8 mouse cellular contexts compared by ENCODE assay signal in the genomic region with DNA sequence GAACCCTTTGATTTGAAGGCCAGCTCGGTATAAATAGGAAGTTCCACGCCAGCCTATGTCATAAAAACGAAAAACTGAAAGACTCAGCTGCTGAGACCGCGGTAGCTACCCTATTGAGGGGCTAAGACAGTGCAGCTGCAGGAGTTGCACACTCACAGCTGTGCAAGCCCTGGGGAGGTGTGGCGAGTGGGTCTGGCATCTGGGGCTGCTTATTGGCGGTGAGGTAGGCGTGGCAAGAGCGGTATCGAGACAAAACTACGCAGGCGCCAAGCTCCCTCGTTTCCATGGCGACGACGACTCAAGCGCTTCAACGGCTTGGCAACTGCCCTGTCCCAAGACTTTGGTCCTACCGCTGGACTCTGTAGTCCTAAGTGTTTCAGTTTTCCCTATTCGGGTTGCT. TPM values are rescaled to one million over a fixed set of nuclear protein-coding genes. Genes with fewer than 3 reads are reported as not detected.
DNase-seq lines count a peak whose midpoint lies in the region; ATAC-seq and TF ChIP-seq lines count a peak whose summit lies in the region.

Gene Zmynd10, plus strand, starts transcription at position 273 of the 400 bp plus-strand sequence.

- peaks cover 23% of the 10 kb centered on the region for H3K36me3 ChIP-seq in forebrain, embryonic 10.5 days (replicated peaks)
- peaks cover 23% of the 10 kb centered on the region for H3K36me3 ChIP-seq in heart, embryonic 13.5 days
- H3K36me3 ChIP-seq in kidney, embryonic 16.5 days (ENCODE audit: insufficient read depth, low read length) = peaks cover 17% of the 10 kb centered on the region; the same call in 1 of the 2 replicates
- no peaks in the 10 kb centered on the region for H3K36me3 ChIP-seq in liver, adult 2 months (ENCODE audit: control insufficient read depth, insufficient read depth, low read length)

- H3K4me3 ChIP-seq in forebrain, embryonic 10.5 days = peak within 1 kb of the TSS; percentile 42
- peak within 1 kb of the TSS; percentile 20 for H3K4me3 ChIP-seq in heart, embryonic 13.5 days
- peak within 1 kb of the TSS; percentile 24 for H3K4me3 ChIP-seq in kidney, embryonic 16.5 days (ENCODE audit: low read length)
- H3K4me3 ChIP-seq in liver, adult 2 months (ENCODE audit: insufficient read depth, low read depth, low read length) = no peak within 1 kb of the TSS

- peaks cover 66% of the 10 kb centered on the region for H3K4me1 ChIP-seq in forebrain, embryonic 10.5 days
- peaks cover 38% of the 10 kb centered on the region for H3K4me1 ChIP-seq in heart, embryonic 13.5 days
- peaks cover 42% of the 10 kb centered on the region for H3K4me1 ChIP-seq in kidney, embryonic 16.5 days (ENCODE audit: insufficient read depth, low read length)
- H3K4me1 ChIP-seq in liver, adult 2 months (ENCODE audit: control insufficient read depth, insufficient read depth, low read length) = peaks cover 11% of the 10 kb centered on the region; the same call in 1 of the 2 replicates

- TF ChIP-seq POLR2A in liver, adult 2 months (IDR thresholded peaks at IDR 0.05; ENCODE audit: extremely low read depth, insufficient read depth, low read length) = no peak

- ATAC-seq in heart, embryonic 13.5 days (ENCODE audit: extremely low read depth, insufficient number of reproducible peaks, low FRiP score, low TSS enrichment) = no peak
- peak; percentile 55 for ATAC-seq in kidney, embryonic 16.5 days (ENCODE audit: low FRiP score, low TSS enrichment)

- peak; percentile 89 for DNase-seq in urinary bladder, postnatal 14 days (ENCODE audit: low spot score)
- DNase-seq in urinary bladder, adult 2 months (ENCODE audit: low spot score) = no peak
- DNase-seq in forebrain, embryonic 10.5 days (ENCODE audit: extremely low spot score, low spot score) = peak; percentile 91
- peak; percentile 80 for DNase-seq in liver, adult 2 months (ENCODE audit: extremely low read depth, low read depth, low spot score)
- DNase-seq in monocyte, adult 2 months (ENCODE audit: low read depth in 1 of 2, low spot score in 2 of 2) = peak; percentile 55 to 60
- peak; percentile 85 to 90 for DNase-seq in spleen, postnatal 4 days (ENCODE audit: low spot score in 2 of 2)

- H3K27ac ChIP-seq in forebrain, embryonic 10.5 days = peak within 1 kb of the TSS; percentile 59
- H3K27ac ChIP-seq in heart, embryonic 13.5 days (replicated peaks) = 0 out of 2 replicates have a peak within 1 kb of the TSS, but pooled peaks have one; percentile 12
- 0 out of 2 replicates have a peak within 1 kb of the TSS, but pooled peaks have one; percentile 18 for H3K27ac ChIP-seq in kidney, embryonic 16.5 days (ENCODE audit: low read length)
- H3K27ac ChIP-seq in liver, adult 2 months (replicated peaks; ENCODE audit: insufficient read depth, low read depth, low read length) = no peak within 1 kb of the TSS

- TF ChIP-seq CTCF in liver, adult 2 months (IDR thresholded peaks at IDR 0.05; ENCODE audit: low read depth, low read length) = no peak

- H3K9ac ChIP-seq in heart, embryonic 13.5 days = peak within 1 kb of the TSS; percentile 63
- peak within 1 kb of the TSS; percentile 48; the same call in 1 of the 2 replicates for H3K9ac ChIP-seq in kidney, embryonic 16.5 days (replicated peaks; ENCODE audit: low read length)
- no peak within 1 kb of the TSS for H3K9ac ChIP-seq in liver, adult 2 months (ENCODE audit: low read depth, low read length)

- WGBS in forebrain, embryonic 10.5 days = 5% methylated on average over 20 of the region's 20 CpGs
- WGBS in heart, embryonic 13.5 days = 5% methylated on average over 20 of the region's 20 CpGs
- WGBS in kidney, embryonic 16.5 days = 1% methylated on average over 20 of the region's 20 CpGs
- 26% methylated on average over 20 of the region's 20 CpGs for WGBS in liver, adult 2 months

- H3K4me2 ChIP-seq in heart, embryonic 13.5 days = peak within 1 kb of the TSS; percentile 61
- H3K4me2 ChIP-seq in kidney, embryonic 16.5 days (replicated peaks; ENCODE audit: low read depth, low read length) = peak within 1 kb of the TSS; percentile 51

- peaks cover 48% of the 10 kb centered on the region for H3K27me3 ChIP-seq in forebrain, embryonic 10.5 days (ENCODE audit: poor library complexity, severe bottlenecking)
- peaks cover 39% of the 10 kb centered on the region for H3K27me3 ChIP-seq in heart, embryonic 13.5 days (replicated peaks)
- H3K27me3 ChIP-seq in kidney, embryonic 16.5 days (ENCODE audit: insufficient read depth, low read length) = no peaks in the 10 kb centered on the region
- no peaks in the 10 kb centered on the region for H3K27me3 ChIP-seq in liver, adult 2 months (ENCODE audit: control insufficient read depth, insufficient read depth, low read length)

- no peaks in the 10 kb centered on the region for H3K9me3 ChIP-seq in forebrain, embryonic 10.5 days
- H3K9me3 ChIP-seq in heart, embryonic 13.5 days = no peaks in the 10 kb centered on the region
- H3K9me3 ChIP-seq in kidney, embryonic 16.5 days (ENCODE audit: low read length) = no peaks in the 10 kb centered on the region

- no peaks in the 10 kb centered on the region for H3K79me2 ChIP-seq in liver, adult 2 months (ENCODE audit: control insufficient read depth, insufficient read depth, low read length)

RNA-seq across cellular contexts. Expression of gene Zmynd10, which starts in this region (rescaled TPM):
- 0.56 and 0.78 TPM in 2 replicates for polyA plus RNA-seq in urinary bladder, adult 2 months (2012; rRNA removed)
- 0.74 and 1.4 TPM in 2 replicates for polyA plus RNA-seq in forebrain, embryonic 10.5 days (2016; fragmentation: Nextera tagmentation; extraction: Ambion mirVana)
- not detected in 2 replicates for polyA plus RNA-seq in heart, embryonic 13.5 days (2015; fragmentation: Nextera tagmentation; extraction: Ambion mirVana)
- polyA plus RNA-seq in kidney, embryonic 16.5 days (2015; fragmentation: Nextera tagmentation; extraction: Ambion mirVana) = 3.3 and 3.9 TPM in 2 replicates
- total RNA-seq in liver, adult 2 months (2014; rRNA removed) = 0.27 and 0.28 TPM in 2 replicates
- 0.10 and 0.20 TPM in 2 replicates for polyA plus RNA-seq in liver, adult 2 months (2012; rRNA removed)

Comparison
In these comparisons a context has a peak if more than half of its experiments do, and no peak if none do; other contexts are left out.
1. Peak in DNase-seq in liver, adult 2 months; RNA of the gene not detected or under 1 TPM.